Mouse (Mus musculus): ENCODE measurements around the gene Ssbp4. TPM values are rescaled to one million over a fixed set of nuclear protein-coding genes. Genes with fewer than 3 reads are reported as not detected.

The Ssbp4 gene
- polyA plus RNA-seq, 1 experiment: 133 TPM

- no peaks in the 10 kb centered on the region for H3K27me3 ChIP-seq (ENCODE audit: control insufficient read depth, insufficient read depth, insufficient read length)
- TF ChIP-seq TCF3 (IDR thresholded peaks at IDR 0.05; ENCODE audit: insufficient read length, low read depth): no peak
- no peak for TF ChIP-seq POLR2A (IDR thresholded peaks at IDR 0.05; ENCODE audit: insufficient read length, low read depth)
- TF ChIP-seq E2F4 (IDR thresholded peaks at IDR 0.05; ENCODE audit: insufficient read depth): no peak
- TF ChIP-seq POLR2AphosphoS2 (IDR thresholded peaks at IDR 0.05; ENCODE audit: insufficient read length, low read depth): no peak
- no peak for TF ChIP-seq TCF12 (IDR thresholded peaks at IDR 0.05; ENCODE audit: insufficient read depth, poor library complexity, severe bottlenecking)
- TF ChIP-seq USF1 (IDR thresholded peaks at IDR 0.05; ENCODE audit: low read depth): no peak
- TF ChIP-seq MYOG (IDR thresholded peaks at IDR 0.05; ENCODE audit: control insufficient read depth in 1 of 3, insufficient read depth in 1 of 3, insufficient read length in 2 of 3, low read depth in 2 of 3): no peak
- TF ChIP-seq MYOD1 (IDR thresholded peaks at IDR 0.05; ENCODE audit: control insufficient read depth in 1 of 3, insufficient read length in 2 of 3, low read depth in 2 of 3): no peak
- TF ChIP-seq REST (IDR thresholded peaks at IDR 0.05; ENCODE audit: insufficient read depth, insufficient read length): no peak
- no peak for TF ChIP-seq MAX (IDR thresholded peaks at IDR 0.05; ENCODE audit: low read depth)
- TF ChIP-seq SRF (IDR thresholded peaks at IDR 0.05; ENCODE audit: control insufficient read depth, insufficient read length, low read depth): no peak
- no peak for TF ChIP-seq CEBPB (IDR thresholded peaks at IDR 0.05; ENCODE audit: insufficient read depth, poor library complexity, severe bottlenecking)
- H3K4me3 ChIP-seq: no peak overlapping the region
Observed at GRCm38 (mm10) chr8:70547762-70548161, 60.9 kb downstream of the Ssbp4 start.

More at GRCm38 (mm10) chr8:70547762-70548161, 60.9 kb downstream of the Ssbp4 start:
- Histone ChIP-seq H3K36me3 (ENCODE audit: control insufficient read depth, insufficient read depth) (no peaks in the 10 kb centered on the region), H3K4me2 (ENCODE audit: low read depth) (no peak overlapping the region), H3K79me2 (ENCODE audit: control insufficient read depth, insufficient read depth) (peaks cover 92% of the 10 kb centered on the region), H3ac (ENCODE audit: control insufficient read depth, insufficient read length) (no peak overlapping the region)

Other genes starting within 250 kb of the Ssbp4 start
- 0.05 TPM for gene Comp, start 235.3 kb downstream of the Ssbp4 start, polyA plus RNA-seq (2012; fragmentation: generic; extraction: Trizol)
- 9.6 TPM for gene Crtc1, start 169.3 kb downstream of the Ssbp4 start, polyA plus RNA-seq (2012; fragmentation: generic; extraction: Trizol)
- gene Klhl26, start 131.9 kb downstream of the Ssbp4 start, polyA plus RNA-seq (2012; fragmentation: generic; extraction: Trizol): 32.5 TPM
- gene Tmem59l, start 121.5 kb downstream of the Ssbp4 start, polyA plus RNA-seq (2012; fragmentation: generic; extraction: Trizol): 0.04 TPM
- 99.1 TPM for gene Crlf1, start 115.7 kb downstream of the Ssbp4 start, polyA plus RNA-seq (2012; fragmentation: generic; extraction: Trizol)
- 259 TPM for gene Rex1bd, start 102.1 kb downstream of the Ssbp4 start, polyA plus RNA-seq (2012; fragmentation: generic; extraction: Trizol)
- 2,253 TPM for gene Uba52, start 98.1 kb downstream of the Ssbp4 start, polyA plus RNA-seq (2012; fragmentation: generic; extraction: Trizol)
- 329 TPM for gene Fkbp8, start 81.1 kb downstream of the Ssbp4 start, polyA plus RNA-seq (2012; fragmentation: generic; extraction: Trizol)
- gene Kxd1, start 80.9 kb downstream of the Ssbp4 start, polyA plus RNA-seq (2012; fragmentation: generic; extraction: Trizol): 73.8 TPM
- gene Ell, start 69.4 kb downstream of the Ssbp4 start, polyA plus RNA-seq (2012; fragmentation: generic; extraction: Trizol): 12.7 TPM
- 40.4 TPM for gene Isyna1, start 14.5 kb downstream of the Ssbp4 start, polyA plus RNA-seq (2012; fragmentation: generic; extraction: Trizol)
- gene Lrrc25, start 7.3 kb upstream of the Ssbp4 start, polyA plus RNA-seq (2012; fragmentation: generic; extraction: Trizol): not detected
- 54.1 TPM for gene Gdf15, start 23.6 kb upstream of the Ssbp4 start, polyA plus RNA-seq (2012; fragmentation: generic; extraction: Trizol)
- gene Pgpep1, start 51.5 kb upstream of the Ssbp4 start, polyA plus RNA-seq (2012; fragmentation: generic; extraction: Trizol): 38.5 TPM
- gene Lsm4, start 64.4 kb upstream of the Ssbp4 start, polyA plus RNA-seq (2012; fragmentation: generic; extraction: Trizol): 178 TPM
- 246 TPM for gene Jund, start 90.1 kb upstream of the Ssbp4 start, polyA plus RNA-seq (2012; fragmentation: generic; extraction: Trizol)
- gene Iqcn, start 94.6 kb upstream of the Ssbp4 start, polyA plus RNA-seq (2012; fragmentation: generic; extraction: Trizol): 0.02 TPM
- gene Gm3336, start 109.7 kb upstream of the Ssbp4 start, polyA plus RNA-seq (2012; fragmentation: generic; extraction: Trizol): 0.23 TPM
- 0.10 TPM for gene Pde4c, start 114.8 kb upstream of the Ssbp4 start, polyA plus RNA-seq (2012; fragmentation: generic; extraction: Trizol)
- gene Rab3a, start 145.8 kb upstream of the Ssbp4 start, polyA plus RNA-seq (2012; fragmentation: generic; extraction: Trizol): 34.9 TPM
- gene Mpv17l2, start 152.1 kb upstream of the Ssbp4 start, polyA plus RNA-seq (2012; fragmentation: generic; extraction: Trizol): 73.0 TPM
- gene Pik3r2, start 167.8 kb upstream of the Ssbp4 start, polyA plus RNA-seq (2012; fragmentation: generic; extraction: Trizol): 130 TPM
- gene Mast3, start 196.2 kb upstream of the Ssbp4 start, polyA plus RNA-seq (2012; fragmentation: generic; extraction: Trizol): 31.7 TPM
- 6.5 TPM for gene Il12rb1, start 199.6 kb upstream of the Ssbp4 start, polyA plus RNA-seq (2012; fragmentation: generic; extraction: Trizol)
- gene Arrdc2, start 230.8 kb upstream of the Ssbp4 start, polyA plus RNA-seq (2012; fragmentation: generic; extraction: Trizol): 5.8 TPM

Measured in myocyte (in vitro differentiated cells).